Mouse (Mus musculus) kidney, embryonic 15.5 days (tissue): ENCODE measurements around the gene Pik3ap1. TPM values are rescaled to one million over a fixed set of nuclear protein-coding genes. Genes with fewer than 3 reads are reported as not detected.
"Not testable (repeated sequence)": the region's sequence is repeated elsewhere in the genome, so short reads cannot be mapped to it uniquely, and the experiment has no call there.

ENCODE experiments used
- ATAC-seq: fragments of 200-750 bp; cut with Nextera tagmentation; replicated peaks from 2 replicates; pipeline ENCODE4 v1.8.0; 2017; ENCODE audit warnings: moderate TSS enrichment; ENCODE audit not compliant: low FRiP score
- H3K27ac ChIP-seq: fragments of 300-500 bp; sonication (generic); 2 replicates; pipeline ENCODE4 v1.5.1; 2015; ENCODE audit warnings: mild to moderate bottlenecking, inconsistent platforms
- H3K27me3 ChIP-seq: fragments of 300-500 bp; sonication (generic); 2 replicates; pipeline ENCODE4 v1.6.1; 2015; ENCODE audit warnings: inconsistent platforms
- H3K36me3 ChIP-seq: fragments of 300-500 bp; sonication (generic); 2 replicates; pipeline ENCODE4 v1.6.1; 2015; ENCODE audit warnings: inconsistent platforms
- H3K4me1 ChIP-seq: fragments of 300-500 bp; sonication (generic); 2 replicates; pipeline ENCODE4 v1.6.1; 2015; ENCODE audit warnings: inconsistent platforms
- H3K4me2 ChIP-seq: fragments of 300-500 bp; sonication (generic); 2 replicates; pipeline ENCODE4 v1.6.1; 2015; ENCODE audit warnings: moderate library complexity, mild to moderate bottlenecking, inconsistent platforms
- H3K4me3 ChIP-seq: fragments of 300-500 bp; sonication (generic); replicated peaks from 2 replicates; pipeline ENCODE4 v1.5.1; 2015; ENCODE audit warnings: mild to moderate bottlenecking, inconsistent platforms
- H3K9ac ChIP-seq: fragments of 300-500 bp; sonication (generic); 2 replicates; pipeline ENCODE4 v1.6.1; 2015; ENCODE audit warnings: mild to moderate bottlenecking, inconsistent platforms
- H3K9me3 ChIP-seq: fragments of 300-500 bp; sonication (generic); replicated peaks from 2 replicates; pipeline ENCODE4 v1.6.1; 2016; ENCODE audit warnings: inconsistent platforms
- WGBS: fragments of 180-500 bp; shearing (Covaris S2); methylation state at CpG from one replicate; pipeline ENCODE4 v1.1.7; 2015; ENCODE audit warnings: mixed read lengths; 5-methylcytosine and 5-hydroxymethylcytosine counted together
- polyA plus RNA-seq: library from polyadenylated mRNA; unstranded; fragments of >200 nt; fragmentation: Nextera tagmentation; extraction: Ambion mirVana; gene quantifications from 2 replicates; pipeline ENCODE4 v1.2.1, GENCODE M21; 2015

Pik3ap1 gene
- polyA plus RNA-seq, 1 experiment from 2014 or later, result 2.2 TPM

GRCm38 (mm10) chr19:41323125-41323524 lies 61.8 kb downstream of the Pik3ap1 start:
- no peak overlapping the region for H3K4me2 ChIP-seq
- 82% methylated on average over 4 of the region's 4 CpGs for WGBS
- no peaks in the 10 kb centered on the region for H3K4me1 ChIP-seq
- no peaks in the 10 kb centered on the region for H3K9me3 ChIP-seq
- no peak for ATAC-seq
- no peak overlapping the region for H3K9ac ChIP-seq
- H3K27ac ChIP-seq, result no peak overlapping the region
- H3K36me3 ChIP-seq, result no peaks in the 10 kb centered on the region
- no peaks in the 10 kb centered on the region; the same call in 1 of the 2 replicates for H3K27me3 ChIP-seq
- H3K4me3 ChIP-seq, result no peak overlapping the region

GRCm38 (mm10) chr19:41321149-41321548 lies 63.8 kb downstream of the Pik3ap1 start:
- 87% methylated on average over 4 of the region's 4 CpGs for WGBS
- no peak overlapping the region for H3K27ac ChIP-seq
- ATAC-seq, result no peak

GRCm38 (mm10) chr19:41317315-41318095 lies 67.4 kb downstream of the Pik3ap1 start:
- Histone ChIP-seq H3K9ac (no peak overlapping the region), H3K36me3 (no peaks in the 10 kb centered on the region), H3K4me3 (no peak overlapping the region), H3K4me2 (no peak overlapping the region), H3K27ac (no peak overlapping the region), H3K4me1 (no peaks in the 10 kb centered on the region), H3K27me3 (peaks cover 12% of the 10 kb centered on the region; the same call in 1 of the 2 replicates), H3K9me3 (no peaks in the 10 kb centered on the region)
- 0 out of 2 replicates have a peak, but pooled peaks have one; percentile 22 for ATAC-seq
- 39% methylated on average over 11 of the region's 11 CpGs for WGBS

More at GRCm38 (mm10) chr19:41321149-41321548, 63.8 kb downstream of the Pik3ap1 start:
- Histone ChIP-seq H3K9ac (no peak overlapping the region), H3K36me3 (no peaks in the 10 kb centered on the region), H3K4me3 (no peak overlapping the region), H3K27me3 (peaks cover 4% of the 10 kb centered on the region; the same call in 1 of the 2 replicates), H3K4me1 (no peaks in the 10 kb centered on the region), H3K4me2 (no peak overlapping the region), H3K9me3 (no peaks in the 10 kb centered on the region)

GRCm38 (mm10) chr19:41314696-41315095 lies 70.2 kb downstream of the Pik3ap1 start:
- Histone ChIP-seq H3K27me3 (peaks cover 12% of the 10 kb centered on the region; the same call in 1 of the 2 replicates), H3K36me3 (no peaks in the 10 kb centered on the region), H3K4me3 (no peak overlapping the region), H3K27ac (no peak overlapping the region), H3K9me3 (no peaks in the 10 kb centered on the region), H3K9ac (no peak overlapping the region), H3K4me1 (peaks cover 9% of the 10 kb centered on the region; the same call in 1 of the 2 replicates), H3K4me2 (no peak overlapping the region)
- no peak for ATAC-seq
- 85% methylated on average over 7 of the region's 7 CpGs for WGBS

- WGBS, result 26% methylated on average over 6 of the region's 6 CpGs
- no peak overlapping the region for H3K4me3 ChIP-seq
- no peaks in the 10 kb centered on the region for H3K9me3 ChIP-seq
- no peak overlapping the region for H3K4me2 ChIP-seq
- H3K9ac ChIP-seq, result no peak overlapping the region
- H3K27ac ChIP-seq, result no peak overlapping the region
- no peak for ATAC-seq
- peaks cover 12% of the 10 kb centered on the region; the same call in 1 of the 2 replicates for H3K27me3 ChIP-seq
- no peaks in the 10 kb centered on the region for H3K36me3 ChIP-seq
- peaks cover 9% of the 10 kb centered on the region; the same call in 1 of the 2 replicates for H3K4me1 ChIP-seq
Observed at GRCm38 (mm10) chr19:41313663-41314062, 71.2 kb downstream of the Pik3ap1 start.

GRCm38 (mm10) chr19:41312587-41312986 lies 72.3 kb downstream of the Pik3ap1 start:
- not testable (repeated sequence) for H3K4me2 ChIP-seq, H3K9me3 ChIP-seq, H3K4me1 ChIP-seq, ATAC-seq, H3K27ac ChIP-seq, H3K4me3 ChIP-seq, H3K36me3 ChIP-seq, H3K9ac ChIP-seq
- peaks cover 12% of the 10 kb centered on the region; the same call in 1 of the 2 replicates for H3K27me3 ChIP-seq
- WGBS, result 92% methylated on average over 8 of the region's 8 CpGs

- Histone ChIP-seq H3K27me3 (peaks cover 12% of the 10 kb centered on the region; the same call in 1 of the 2 replicates), H3K4me1 (peaks cover 9% of the 10 kb centered on the region; the same call in 1 of the 2 replicates), H3K9me3 (no peaks in the 10 kb centered on the region), H3K4me3 (no peak overlapping the region), H3K27ac (no peak overlapping the region), H3K4me2 (no peak overlapping the region), H3K36me3 (no peaks in the 10 kb centered on the region), H3K9ac (no peak overlapping the region)
- 76% methylated on average over 4 of the region's 4 CpGs for WGBS
- ATAC-seq, result no peak
Observed at GRCm38 (mm10) chr19:41312027-41312426, 72.9 kb downstream of the Pik3ap1 start.

GRCm38 (mm10) chr19:41310971-41311703 lies 73.8 kb downstream of the Pik3ap1 start:
- H3K4me2 ChIP-seq, result peak overlapping the region; percentile 63
- no peaks in the 10 kb centered on the region for H3K9me3 ChIP-seq
- no peaks in the 10 kb centered on the region for H3K36me3 ChIP-seq
- peak; percentile 60 for ATAC-seq
- peaks cover 9% of the 10 kb centered on the region; the same call in 1 of the 2 replicates for H3K4me1 ChIP-seq
- 19% methylated on average over 20 of the region's 20 CpGs for WGBS
- H3K4me3 ChIP-seq, result peak overlapping the region; percentile 36
- H3K9ac ChIP-seq, result no peak overlapping the region
- H3K27me3 ChIP-seq, result peaks cover 9% of the 10 kb centered on the region; the same call in 1 of the 2 replicates
- no peak overlapping the region for H3K27ac ChIP-seq

GRCm38 (mm10) chr19:41303933-41304332 lies 81.0 kb downstream of the Pik3ap1 start:
- no peak overlapping the region for H3K4me2 ChIP-seq
- no peak overlapping the region for H3K9ac ChIP-seq
- WGBS, result 56% methylated on average over 3 of the region's 3 CpGs
- H3K27ac ChIP-seq, result peak overlapping the region; percentile 74
- ATAC-seq, result 0 out of 2 replicates have a peak, but pooled peaks have one; percentile 25
- H3K36me3 ChIP-seq, result no peaks in the 10 kb centered on the region
- no peaks in the 10 kb centered on the region for H3K9me3 ChIP-seq
- H3K4me3 ChIP-seq, result no peak overlapping the region
- peaks cover 27% of the 10 kb centered on the region for H3K4me1 ChIP-seq
- H3K27me3 ChIP-seq, result peaks cover 20% of the 10 kb centered on the region

- peak overlapping the region; percentile 74 for H3K27ac ChIP-seq
- H3K4me1 ChIP-seq, result peaks cover 27% of the 10 kb centered on the region
- no peak overlapping the region for H3K9ac ChIP-seq
- WGBS, result 38% methylated on average over 6 of the region's 6 CpGs
- H3K27me3 ChIP-seq, result peaks cover 20% of the 10 kb centered on the region
- ATAC-seq, result 0 out of 2 replicates have a peak, but pooled peaks have one; percentile 52
- H3K36me3 ChIP-seq, result no peaks in the 10 kb centered on the region
- H3K4me3 ChIP-seq, result no peak overlapping the region
- no peaks in the 10 kb centered on the region for H3K9me3 ChIP-seq
- no peak overlapping the region for H3K4me2 ChIP-seq
Observed at GRCm38 (mm10) chr19:41303433-41303832, 81.5 kb downstream of the Pik3ap1 start.

- no peak overlapping the region for H3K4me2 ChIP-seq
- H3K9ac ChIP-seq, result no peak overlapping the region
- no peaks in the 10 kb centered on the region for H3K9me3 ChIP-seq
- peaks cover 30% of the 10 kb centered on the region for H3K27me3 ChIP-seq
- peaks cover 30% of the 10 kb centered on the region for H3K4me1 ChIP-seq
- WGBS, result 24% methylated on average over 6 of the region's 6 CpGs
- no peak for ATAC-seq
- H3K27ac ChIP-seq, result no peak overlapping the region
- no peaks in the 10 kb centered on the region for H3K36me3 ChIP-seq
- H3K4me3 ChIP-seq, result no peak overlapping the region
Observed at GRCm38 (mm10) chr19:41301856-41302255, 83.0 kb downstream of the Pik3ap1 start.

- no peak overlapping the region for H3K4me2 ChIP-seq
- no peak overlapping the region for H3K4me3 ChIP-seq
- ATAC-seq, result no peak
- peaks cover 30% of the 10 kb centered on the region for H3K27me3 ChIP-seq
- peaks cover 30% of the 10 kb centered on the region for H3K4me1 ChIP-seq
- no peak overlapping the region for H3K27ac ChIP-seq
- WGBS, result 86% methylated on average over 8 of the region's 8 CpGs
- no peaks in the 10 kb centered on the region for H3K36me3 ChIP-seq
- no peak overlapping the region for H3K9ac ChIP-seq
- H3K9me3 ChIP-seq, result no peaks in the 10 kb centered on the region
Observed at GRCm38 (mm10) chr19:41299446-41299845, 85.5 kb downstream of the Pik3ap1 start.
